In genomic region chr4:111432417-111432816, GRCm38 (mm10) we compare ENCODE assay signal across 17 mouse cellular contexts. TPM values are rescaled to one million over a fixed set of nuclear protein-coding genes. Genes with fewer than 3 reads are reported as not detected.
"Had no signal": no experiment of that assay in that cellular context is flagged by ENCODE, and none has a peak within 500 bp of the region (broad histone marks: within the 10 kb centered on the region; RNA-seq: fewer than 3 reads in every experiment).

No protein-coding gene starts in this region.

- H3K4me3 ChIP-seq: liver, embryonic 15.5 days; midbrain, embryonic 13.5 days; midbrain, embryonic 15.5 days; neural tube, embryonic 12.5 days; stomach, embryonic 15.5 days had no signal

- H3K9ac ChIP-seq: liver, embryonic 15.5 days; liver, postnatal 0 days; lung, embryonic 14.5 days; midbrain, embryonic 13.5 days; midbrain, embryonic 15.5 days; neural tube, embryonic 12.5 days; stomach, embryonic 15.5 days had no signal

- H3K36me3 ChIP-seq: liver, embryonic 15.5 days had no signal

- ATAC-seq: liver, postnatal 0 days; midbrain, embryonic 15.5 days had no signal

- DNase-seq: liver, postnatal 0 days; lung, embryonic 14.5 days; lung, postnatal 14 days; lung, postnatal 36 days; right cerebral cortex, postnatal 14 days; thymus, adult 2 months; thymus, postnatal 25 days; thymus, postnatal 4 days had no signal

- H3K9me3 ChIP-seq: liver, embryonic 15.5 days; midbrain, embryonic 13.5 days; midbrain, embryonic 15.5 days; neural tube, embryonic 12.5 days; stomach, embryonic 15.5 days had no signal

- H3K27me3 ChIP-seq: liver, embryonic 15.5 days; megakaryocyte, embryonic 14.5 days; midbrain, embryonic 13.5 days; midbrain, embryonic 15.5 days; neural tube, embryonic 12.5 days; stomach, embryonic 15.5 days had no signal

- H3K4me2 ChIP-seq: liver, embryonic 15.5 days; lung, embryonic 14.5 days; midbrain, embryonic 11.5 days; midbrain, embryonic 13.5 days; midbrain, embryonic 15.5 days; neural tube, embryonic 12.5 days; stomach, embryonic 15.5 days had no signal

- H3K27ac ChIP-seq: liver, embryonic 15.5 days; macrophage; midbrain, embryonic 13.5 days; midbrain, embryonic 15.5 days; neural tube, embryonic 12.5 days; stomach, embryonic 15.5 days; stomach, postnatal 0 days had no signal

- H3K4me1 ChIP-seq: liver, embryonic 15.5 days; megakaryocyte, embryonic 14.5 days had no signal

RNA-seq across cellular contexts. Expression of gene Bend5, which starts 17.6 kb away (rescaled TPM):
- polyA plus RNA-seq: macrophage had no signal
